Mouse (Mus musculus) spleen, adult 2 months (tissue): ENCODE data around the gene Naga.

ENCODE experiments used
- CTCF ChIP-seq: fragments of 200-500 bp; IDR thresholded peaks from 2 replicates; pipeline ENCODE4 v1.5.1; 2011; ENCODE audit warnings: mild to moderate bottlenecking, inconsistent platforms; ENCODE audit not compliant: insufficient read depth, insufficient read length, insufficient replicate concordance; ENCODE audit errors: extremely low read depth
- POLR2A ChIP-seq: fragments of 200-500 bp; IDR thresholded peaks from 2 replicates; pipeline ENCODE4 v1.6.1; 2011; ENCODE audit warnings: low read depth, low read length, inconsistent platforms

GRCm38 (mm10) chr15:82385729-82386128 lies 47.0 kb upstream of the Naga start:
- TF ChIP-seq CTCF (no peak), POLR2A (no peak)
